Mouse (Mus musculus) MEL (cell line): ENCODE data around the gene Mdfic. TPM values are rescaled to one million over a fixed set of nuclear protein-coding genes. Genes with fewer than 3 reads are reported as not detected.

Source experiments
- DNase-seq: peaks from one replicate; pipeline ENCODE4 v3.0.0; 2011; ENCODE audit warnings: low read depth, low spot score
- H3K27ac ChIP-seq: 2 replicates; pipeline ENCODE4 v1.5.1; 2012; ENCODE audit warnings: low read depth, mild to moderate bottlenecking, control low read depth, low read length, moderate library complexity; ENCODE audit not compliant: control insufficient read depth
- H3K27me3 ChIP-seq, 2 experiments: fragments of 150-350 bp in 1 of 2; sonication (generic) in 1 of 2; 2 replicates each; pipeline ENCODE4 v1.6.1; 2012; ENCODE audit warnings: low read length in 2 of 2, mild to moderate bottlenecking in 2 of 2, improper control_type of control experiment in 1 of 2, moderate library complexity in 1 of 2; ENCODE audit not compliant: insufficient read depth in 2 of 2, control insufficient read depth in 1 of 2
- H3K36me3 ChIP-seq, 2 experiments: 2 replicates each; pipeline ENCODE4 v1.6.1; 2012 to 2014; ENCODE audit warnings: low read length in 2 of 2, improper control_type of control experiment in 1 of 2, inconsistent platforms in 1 of 2, mild to moderate bottlenecking in 1 of 2; ENCODE audit not compliant: insufficient read depth in 2 of 2, control insufficient read depth in 1 of 2
- H3K4me1 ChIP-seq, 2 experiments: fragments of 150-350 bp in 1 of 2; sonication (generic) in 1 of 2; 2 replicates each; pipeline ENCODE4 v1.6.1; 2012; ENCODE audit warnings: low read length in 2 of 2, improper control_type of control experiment in 1 of 2, mild to moderate bottlenecking in 1 of 2; ENCODE audit not compliant: insufficient read depth in 2 of 2, control insufficient read depth in 1 of 2
- H3K4me3 ChIP-seq, 2 experiments: fragments of 150-350 bp in 1 of 2; sonication (generic) in 1 of 2; 2 replicates each; pipeline ENCODE4 v1.5.1; 2012; ENCODE audit warnings: low read depth in 2 of 2, low read length in 2 of 2, mild to moderate bottlenecking in 2 of 2, moderate library complexity in 2 of 2, control low read depth in 1 of 2, improper control_type of control experiment in 1 of 2; ENCODE audit not compliant: control insufficient read depth in 1 of 2, insufficient read depth in 1 of 2
- H3K79me2 ChIP-seq: 2 replicates; pipeline ENCODE4 v1.6.1; 2012; ENCODE audit warnings: mild to moderate bottlenecking, low read length, moderate library complexity; ENCODE audit not compliant: control insufficient read depth, poor library complexity, insufficient read depth
- H3K9ac ChIP-seq: 2 replicates; pipeline ENCODE4 v1.6.1; 2012; ENCODE audit warnings: low read depth, mild to moderate bottlenecking, control low read depth, low read length, moderate library complexity; ENCODE audit not compliant: control insufficient read depth, poor library complexity, severe bottlenecking
- H3K9me3 ChIP-seq: fragments of 150-350 bp; sonication (generic); replicated peaks from 2 replicates; pipeline ENCODE4 v1.6.1; 2012; ENCODE audit warnings: mild to moderate bottlenecking, low read length, improper control_type of control experiment, moderate library complexity; ENCODE audit not compliant: insufficient read depth
- CHD1 ChIP-seq: IDR thresholded peaks from 2 replicates; pipeline ENCODE4 v1.6.1; 2012; ENCODE audit warnings: low read depth, mild to moderate bottlenecking, inconsistent platforms, low read length, improper control_type of control experiment
- ELF1 ChIP-seq: IDR thresholded peaks from 2 replicates; pipeline ENCODE4 v1.6.1; 2014; ENCODE audit warnings: low read depth, mild to moderate bottlenecking, inconsistent platforms, low read length, improper control_type of control experiment, moderate library complexity
- EP300 ChIP-seq, 2 experiments: IDR thresholded peaks; 2 replicates each; pipeline ENCODE4 v1.6.1; 2011; ENCODE audit warnings: improper control_type of control experiment in 2 of 2, low read length in 2 of 2, low read depth in 1 of 2, mild to moderate bottlenecking in 1 of 2
- ETS1 ChIP-seq: IDR thresholded peaks from 2 replicates; pipeline ENCODE4 v1.6.1; 2012; ENCODE audit warnings: low read depth, mild to moderate bottlenecking, inconsistent platforms, low read length, improper control_type of control experiment, moderate library complexity
- GATA1 ChIP-seq: IDR thresholded peaks from 2 replicates; pipeline ENCODE4 v1.6.1; 2011; ENCODE audit warnings: low read depth, low read length, improper control_type of control experiment
- JUND ChIP-seq: IDR thresholded peaks from 2 replicates; pipeline ENCODE4 v1.6.1; 2011; ENCODE audit warnings: low read depth, mild to moderate bottlenecking, improper control_type of control experiment, low read length
- KAT2A ChIP-seq: conservative IDR thresholded peaks from 2 replicates; pipeline ENCODE4 v1.6.1; 2012; ENCODE audit warnings: low read depth, low read length, improper control_type of control experiment, inconsistent platforms
- MEF2A ChIP-seq: IDR thresholded peaks from 2 replicates; pipeline ENCODE4 v1.6.1; 2014; ENCODE audit warnings: low read depth, mild to moderate bottlenecking, inconsistent platforms, low read length, improper control_type of control experiment; ENCODE audit not compliant: poor library complexity, insufficient replicate concordance, severe bottlenecking; ENCODE audit errors: extremely low read depth
- MYC ChIP-seq: IDR thresholded peaks from 2 replicates; pipeline ENCODE4 v1.6.1; 2011; ENCODE audit warnings: low read depth, mild to moderate bottlenecking, low read length, improper control_type of control experiment, moderate library complexity
- SIN3A ChIP-seq: IDR thresholded peaks from 2 replicates; pipeline ENCODE4 v1.6.1; 2012; ENCODE audit warnings: low read length, improper control_type of control experiment, inconsistent platforms
- TAL1 ChIP-seq: IDR thresholded peaks from 2 replicates; pipeline ENCODE4 v1.6.1; 2012; ENCODE audit warnings: mild to moderate bottlenecking, inconsistent platforms, low read length, moderate library complexity, mixed read lengths
- TBP ChIP-seq: IDR thresholded peaks from 2 replicates; pipeline ENCODE4 v1.8.0; 2011; ENCODE audit warnings: low read depth, low read length, improper control_type of control experiment
- UBTF ChIP-seq: IDR thresholded peaks from 2 replicates; pipeline ENCODE4 v1.6.1; 2012; ENCODE audit warnings: low read depth, mild to moderate bottlenecking, inconsistent platforms, low read length, improper control_type of control experiment, moderate library complexity, borderline replicate concordance; ENCODE audit not compliant: insufficient read depth
- USF2 ChIP-seq, 2 experiments: IDR thresholded peaks; 2 replicates each; pipeline ENCODE4 v1.6.1; 2011 to 2012; ENCODE audit warnings: improper control_type of control experiment in 2 of 2, low read length in 2 of 2, borderline replicate concordance in 1 of 2, inconsistent platforms in 1 of 2, low read depth in 1 of 2, mild to moderate bottlenecking in 1 of 2; ENCODE audit not compliant: insufficient read depth in 1 of 2
- polyA plus RNA-seq, 2 experiments: library from polyadenylated mRNA; stranded (reverse) in 1 of 2; unstranded in 1 of 2; fragments of >175 nt in 1 of 2; fragments of >200 nt in 1 of 2; gene quantifications; 2 replicates each; pipeline versions ENCODE4 v1.2.1 to v1.2.4; 2012; ENCODE audit warnings: low replicate concordance in 2 of 2, low read depth in 1 of 2; ENCODE audit not compliant: insufficient read length in 2 of 2, insufficient read depth in 1 of 2, missing spikeins in 1 of 2
- total RNA-seq: library from RNA; depleted of rRNA; stranded (reverse); fragments of 300-350 nt; gene quantifications from 2 replicates; pipeline ENCODE4 v1.2.3, GENCODE M21; 2012

Mdfic gene
- total and polyA plus RNA-seq, 3 experiments, result not detected

DNA sequence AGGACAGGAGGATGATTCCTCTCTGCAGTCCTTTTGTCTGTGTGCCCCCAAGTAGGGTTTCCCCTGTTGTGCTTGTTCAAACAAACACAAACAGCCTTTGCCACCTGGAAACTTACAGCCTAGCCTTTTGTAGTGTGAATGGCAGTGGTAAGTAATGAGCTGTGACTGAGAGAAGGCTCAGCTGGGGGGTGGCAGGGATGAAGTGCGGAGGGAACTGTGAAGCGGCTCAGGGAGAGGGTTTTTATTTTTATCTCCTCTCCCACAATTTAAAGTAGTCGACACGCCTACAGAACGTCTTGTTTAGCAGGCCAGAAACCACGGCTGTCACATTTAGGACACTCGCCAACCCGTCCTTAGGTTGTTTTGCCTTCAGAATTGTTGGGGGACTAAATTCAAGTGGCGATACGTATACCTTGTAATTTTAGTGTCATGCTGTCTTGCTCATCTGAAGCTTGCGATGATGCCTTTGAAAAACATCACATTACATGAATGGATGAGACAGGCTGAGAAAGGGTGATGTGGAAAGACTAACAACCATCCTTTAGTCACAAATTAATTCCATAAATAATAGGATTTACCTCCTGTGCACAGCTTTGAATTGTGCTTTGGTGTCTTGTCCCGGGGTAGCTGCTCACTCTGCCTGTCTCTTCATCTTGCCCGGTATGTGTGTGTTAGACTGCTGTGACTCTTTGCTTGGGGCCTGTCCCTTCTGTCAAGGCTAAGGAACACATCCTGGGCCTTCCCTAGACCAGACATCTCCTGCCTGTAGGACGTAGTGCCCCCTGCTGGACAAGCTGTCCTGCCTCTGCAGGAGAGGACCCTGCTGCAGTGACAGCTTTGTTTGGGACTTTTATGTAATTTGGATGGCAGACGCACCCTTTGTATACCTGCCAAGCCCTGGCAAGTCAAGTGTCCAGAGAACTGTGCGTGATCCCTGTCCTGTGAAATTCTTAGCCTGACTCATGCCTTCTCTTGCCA, 69.4 kb downstream of the Mdfic start:
- no peaks in the 10 kb centered on the region for H3K79me2 ChIP-seq
- no peak overlapping the region for H3K9ac ChIP-seq
- no peak overlapping the region for H3K27ac ChIP-seq
- H3K4me3 ChIP-seq, result no peak overlapping the region
- H3K27me3 ChIP-seq, result no peaks in the 10 kb centered on the region
- H3K36me3 ChIP-seq, result no peaks in the 10 kb centered on the region
- TF ChIP-seq USF2 (IDR thresholded peaks at IDR 0.05; ENCODE audit: borderline replicate concordance in 1 of 2, insufficient read depth in 1 of 2, low read depth in 1 of 2, low read length in 2 of 2), result no peak
- no peak for TF ChIP-seq GATA1
- no peak for TF ChIP-seq TAL1
- TF ChIP-seq ELF1, result no peak
- TF ChIP-seq CHD1, result no peak
- no peaks in the 10 kb centered on the region for H3K9me3 ChIP-seq
- H3K4me1 ChIP-seq, result no peaks in the 10 kb centered on the region
- DNase-seq, result no peak

DNA sequence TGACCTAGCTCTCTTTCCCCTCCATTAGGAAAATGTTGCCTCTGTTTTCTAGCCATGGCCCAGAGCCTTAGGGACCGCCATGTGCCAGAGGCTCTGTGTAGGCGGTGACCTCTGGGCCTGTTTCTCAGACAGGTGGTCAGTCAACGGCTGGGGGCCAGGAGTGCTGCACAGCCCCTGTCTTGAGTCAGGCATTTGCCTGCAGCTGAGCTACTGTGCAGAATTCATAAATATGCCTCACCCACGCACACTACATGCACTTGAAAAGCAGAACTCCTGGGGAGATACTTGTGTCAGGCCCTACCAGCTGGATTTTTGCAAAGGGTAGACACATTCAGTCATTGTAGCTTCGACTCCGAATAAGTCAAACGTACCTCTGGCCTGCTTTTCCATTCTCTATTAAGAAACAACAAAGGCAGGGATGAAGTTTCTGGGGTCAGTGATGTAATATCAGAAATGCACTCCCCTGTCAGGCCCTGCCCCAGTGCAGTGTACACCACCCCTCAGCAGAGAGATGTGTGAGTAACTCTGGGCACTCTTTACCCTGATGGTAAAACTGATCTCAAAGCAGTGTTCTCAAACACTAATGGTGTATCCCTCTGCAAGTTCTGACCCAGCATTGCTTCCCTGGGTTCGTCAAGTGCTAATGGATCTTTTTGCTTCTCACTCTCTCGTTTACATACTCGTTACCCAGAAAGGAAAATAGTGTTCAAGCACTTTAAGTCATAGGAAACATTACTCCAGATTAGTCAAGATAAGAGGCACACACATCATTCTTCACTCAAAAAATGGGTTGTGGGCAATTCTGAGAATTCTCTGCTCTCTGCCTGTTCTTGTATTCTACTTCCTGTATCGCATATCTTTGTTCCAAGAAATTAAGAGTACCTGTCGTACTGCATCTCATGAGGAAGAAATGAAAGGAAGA, 72.5 kb downstream of the Mdfic start:
- Histone ChIP-seq H3K4me3 (no peak overlapping the region), H3K4me1 (no peaks in the 10 kb centered on the region), H3K79me2 (no peaks in the 10 kb centered on the region), H3K27ac (no peak overlapping the region), H3K9ac (no peak overlapping the region), H3K27me3 (no peaks in the 10 kb centered on the region), H3K9me3 (no peaks in the 10 kb centered on the region), H3K36me3 (no peaks in the 10 kb centered on the region)
- TF ChIP-seq KAT2A (no peak), MEF2A (no peak), SIN3A (no peak), TBP (no peak), MYC (no peak), JUND (no peak), USF2 (IDR thresholded peaks at IDR 0.05; ENCODE audit: borderline replicate concordance in 1 of 2, insufficient read depth in 1 of 2, low read depth in 1 of 2, low read length in 2 of 2) (no peak), ETS1 (no peak), UBTF (no peak), EP300 (IDR thresholded peaks at IDR 0.05; ENCODE audit: low read depth in 1 of 2, low read length in 2 of 2) (no peak)
- no peak for DNase-seq
